Mouse (Mus musculus) erythroblast, embryonic 14.5 days (primary cell): Measurements from ENCODE around the gene Mgat4c.

ENCODE experiments used
- GATA1 ChIP-seq: IDR thresholded peaks from 2 replicates; pipeline ENCODE4 v1.6.1; 2012; ENCODE audit warnings: low read length, inconsistent platforms, mixed read lengths
- TAL1 ChIP-seq: IDR thresholded peaks from 3 replicates; pipeline ENCODE4 v1.6.1; 2012; ENCODE audit warnings: low read length, inconsistent platforms, mixed read lengths

DNA sequence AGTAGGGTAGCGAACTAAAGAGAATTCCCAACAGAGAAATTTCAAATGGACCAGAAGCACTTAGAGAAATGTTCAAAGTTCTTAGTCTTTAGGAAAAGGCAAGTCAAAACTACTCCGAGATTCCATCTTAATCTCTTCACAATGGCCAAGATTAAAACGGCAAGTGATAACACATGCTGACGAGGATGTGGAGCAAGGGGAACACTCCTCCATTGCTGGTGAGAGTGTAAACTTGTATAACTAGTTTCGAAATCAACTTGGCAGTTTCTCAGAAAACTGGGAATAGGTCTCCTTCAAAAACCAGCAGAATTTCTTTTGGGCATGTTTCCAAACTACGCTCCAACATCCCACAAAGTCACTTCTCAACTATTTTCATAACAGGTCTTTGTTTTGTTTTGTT lies 46.0 kb upstream of the Mgat4c start:
- TF ChIP-seq TAL1: no peak
- no peak for TF ChIP-seq GATA1
